Mouse (Mus musculus) lung, adult 2 months (tissue): ENCODE measurements around the gene Mrps7.

Experiments used
- CTCF ChIP-seq: fragments of 200-500 bp; IDR thresholded peaks from 2 replicates; pipeline ENCODE4 v1.5.1; 2011; ENCODE audit warnings: mild to moderate bottlenecking, low read length, control low read depth; ENCODE audit not compliant: insufficient read depth
- POLR2A ChIP-seq: fragments of 200-500 bp; IDR thresholded peaks from 2 replicates; pipeline ENCODE4 v1.6.1; 2011; ENCODE audit warnings: low read depth, mild to moderate bottlenecking, control low read depth, low read length, borderline replicate concordance; ENCODE audit errors: extremely low read depth

GRCm38 (mm10) chr11:115632862-115633261 lies 29.1 kb downstream of the Mrps7 start:
- TF ChIP-seq CTCF: no peak
- no peak for TF ChIP-seq POLR2A
